Mouse (Mus musculus) G1E (cell line): Measurements from ENCODE around the gene Src.

Experiments used
- CTCF ChIP-seq: IDR thresholded peaks from 2 replicates; pipeline ENCODE4 v1.5.1; 2012; ENCODE audit warnings: low read depth, low read length, inconsistent platforms, mixed read lengths
- GATA1 ChIP-seq: IDR thresholded peaks from 2 replicates; pipeline ENCODE4 v1.6.1; 2012; ENCODE audit warnings: borderline replicate concordance, low read length, inconsistent platforms, mixed read lengths
- GATA2 ChIP-seq: IDR thresholded peaks from 2 replicates; pipeline ENCODE4 v1.6.1; 2012; ENCODE audit warnings: low read depth, low read length, inconsistent platforms, borderline replicate concordance
- POLR2AphosphoS5 ChIP-seq: IDR thresholded peaks from 2 replicates; pipeline ENCODE4 v1.6.1; 2012; ENCODE audit warnings: low read depth, low read length, inconsistent platforms; ENCODE audit not compliant: insufficient replicate concordance
- TAL1 ChIP-seq: conservative IDR thresholded peaks from 2 replicates; pipeline ENCODE4 v1.6.1; 2012; ENCODE audit warnings: low read depth, low read length, inconsistent platforms, mixed read lengths

- TF ChIP-seq CTCF (no peak), GATA1 (no peak), TAL1 (no peak), POLR2AphosphoS5 (no peak), GATA2 (no peak)
Measured at GRCm38 (mm10) chr2:157395371-157395770, 22.9 kb upstream of the Src start.
